Mouse (Mus musculus) cerebellum, adult 8-10 months (tissue): ENCODE results near the gene Ccpg1os.

Experiments used
- DNase-seq: peaks from one replicate; pipeline ENCODE4 v3.0.0; 2022

The Ccpg1os gene

GRCm38 (mm10) chr9:72985250-72986220 is at the start of gene Ccpg1os, which contains the start of gene Ccpg1:
Ccpg1os (minus strand) TSS chr9:72985382.
Ccpg1 (plus strand) TSS chr9:72985429.
- peak; percentile 96 for DNase-seq

GRCm38 (mm10) chr9:73033406-73033805 is 48.2 kb upstream of the Ccpg1os start:
- DNase-seq: no peak

- DNase-seq: peak; percentile 53
Observed at GRCm38 (mm10) chr9:73031421-73031820, 46.2 kb upstream of the Ccpg1os start.

GRCm38 (mm10) chr9:73030443-73030842 is 45.3 kb upstream of the Ccpg1os start:
- DNase-seq: no peak

- no peak for DNase-seq
Observed at GRCm38 (mm10) chr9:73025818-73026636, 40.8 kb upstream of the Ccpg1os start.

- no peak for DNase-seq
Observed at GRCm38 (mm10) chr9:73020566-73021097, 35.5 kb upstream of the Ccpg1os start.

- DNase-seq: peak; percentile 49
Observed at GRCm38 (mm10) chr9:73019841-73020240, 34.7 kb upstream of the Ccpg1os start.

GRCm38 (mm10) chr9:73014724-73015123 is 29.5 kb upstream of the Ccpg1os start:
- no peak for DNase-seq

GRCm38 (mm10) chr9:73012629-73013028 is 27.4 kb upstream of the Ccpg1os start:
- no peak for DNase-seq

GRCm38 (mm10) chr9:73008384-73008783 is 23.2 kb upstream of the Ccpg1os start:
- DNase-seq: no peak

GRCm38 (mm10) chr9:73006175-73006574 is 21.0 kb upstream of the Ccpg1os start:
- DNase-seq: no peak

- DNase-seq: no peak
Observed at GRCm38 (mm10) chr9:73005106-73005505, 19.9 kb upstream of the Ccpg1os start.

- no peak for DNase-seq
Observed at GRCm38 (mm10) chr9:73004076-73004475, 18.9 kb upstream of the Ccpg1os start.

- no peak for DNase-seq
Observed at GRCm38 (mm10) chr9:73002177-73002576, 17.0 kb upstream of the Ccpg1os start.

- no peak for DNase-seq
Observed at GRCm38 (mm10) chr9:73001314-73002011, 16.3 kb upstream of the Ccpg1os start.

- DNase-seq: no peak
Observed at GRCm38 (mm10) chr9:73000487-73000886, 15.3 kb upstream of the Ccpg1os start.

- DNase-seq: no peak
Observed at GRCm38 (mm10) chr9:72996806-72997205, 11.6 kb upstream of the Ccpg1os start.

GRCm38 (mm10) chr9:72996167-72996566 is 11.0 kb upstream of the Ccpg1os start:
- no peak for DNase-seq

- no peak for DNase-seq
Observed at GRCm38 (mm10) chr9:72992576-72992975, 7.4 kb upstream of the Ccpg1os start.

- DNase-seq: no peak
Observed at GRCm38 (mm10) chr9:72991420-72991819, 6.2 kb upstream of the Ccpg1os start.

- no peak for DNase-seq
Observed at GRCm38 (mm10) chr9:72988706-72989105, 3.5 kb upstream of the Ccpg1os start.

GRCm38 (mm10) chr9:72987703-72988102 is 2.5 kb upstream of the Ccpg1os start:
- DNase-seq: no peak

GRCm38 (mm10) chr9:72983066-72983465 is 2.1 kb downstream of the Ccpg1os start:
- no peak for DNase-seq
